Comparison of ENCODE assay signal across 39 mouse cellular contexts in the genomic region with DNA sequence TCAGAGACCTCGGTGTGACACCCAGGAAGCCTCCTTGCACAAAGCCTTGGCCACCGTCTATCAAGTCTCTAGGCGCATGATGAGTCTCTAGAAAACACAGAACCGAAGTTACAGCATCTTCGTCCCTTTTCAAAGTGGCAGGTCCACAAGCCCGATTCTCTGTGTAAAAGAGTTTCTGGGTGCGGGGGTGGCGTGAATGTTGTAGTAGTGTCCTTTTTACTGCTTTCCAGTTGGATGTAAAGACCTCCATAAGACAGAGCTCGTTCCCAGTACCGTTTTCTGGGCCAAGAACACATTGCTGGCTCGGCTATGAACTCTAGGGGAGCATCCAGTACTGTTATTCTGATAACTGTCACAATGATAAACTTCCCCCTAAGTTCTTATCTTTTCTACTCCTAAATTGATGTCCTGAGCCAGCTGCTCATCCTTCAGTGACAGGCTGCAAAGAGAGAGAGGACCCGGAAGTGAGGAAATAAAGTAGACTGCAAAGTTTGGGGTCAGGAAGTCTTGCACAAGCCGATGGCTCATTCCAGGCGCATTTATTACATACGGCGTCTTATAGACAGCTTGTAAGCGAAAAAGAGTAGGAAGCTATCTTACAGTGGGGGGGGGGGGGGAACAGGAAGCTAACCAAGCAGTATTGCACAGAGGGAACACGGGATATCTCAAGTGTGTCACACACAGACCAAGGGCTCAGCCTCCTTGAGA. TPM values are rescaled to one million over a fixed set of nuclear protein-coding genes. Genes with fewer than 3 reads are reported as not detected.
DNase-seq lines count a peak whose midpoint lies in the region; ATAC-seq and TF ChIP-seq lines count a peak whose summit lies in the region.
"Had no signal": no experiment of that assay in that cellular context is flagged by ENCODE, and none has a peak within 500 bp of the region (broad histone marks: within the 10 kb centered on the region; RNA-seq: fewer than 3 reads in every experiment).

No protein-coding gene starts in this region.

- no peak overlapping the region for H3K4me3 ChIP-seq in kidney, adult 2 months (ENCODE audit: insufficient read depth, low read depth, low read length)
- no peak overlapping the region for H3K4me3 ChIP-seq in lung, postnatal 0 days (ENCODE audit: low read depth, low read length)
- no peak overlapping the region for H3K4me3 ChIP-seq in kidney, embryonic 16.5 days (ENCODE audit: low read length)
- H3K4me3 ChIP-seq: embryonic facial prominence, embryonic 12.5 days; forebrain, embryonic 15.5 days; heart, adult 2 months; heart, embryonic 12.5 days; hindbrain, embryonic 15.5 days; liver, embryonic 12.5 days; neural tube, embryonic 15.5 days; stomach, embryonic 15.5 days had no signal

- TF ChIP-seq EP300 in lung, postnatal 0 days (IDR thresholded peaks at IDR 0.05) = no peak

- TF ChIP-seq POLR2A in kidney, adult 2 months (IDR thresholded peaks at IDR 0.05; ENCODE audit: low read depth, low read length) = no peak

- WGBS in kidney, adult 2 months = 63% methylated on average over 18 of the region's 18 CpGs
- 45% methylated on average over 18 of the region's 18 CpGs for WGBS in lung, postnatal 0 days
- 69% methylated on average over 18 of the region's 18 CpGs for WGBS in kidney, embryonic 16.5 days

- no peaks in the 10 kb centered on the region for H3K4me1 ChIP-seq in kidney, adult 2 months (ENCODE audit: control insufficient read depth, insufficient read depth, low read length)
- no peaks in the 10 kb centered on the region; the same call in 1 of the 2 replicates for H3K4me1 ChIP-seq in lung, postnatal 0 days (ENCODE audit: insufficient read depth, low read depth, low read length)
- peaks cover 14% of the 10 kb centered on the region; the same call in 1 of the 2 replicates for H3K4me1 ChIP-seq in kidney, embryonic 16.5 days (ENCODE audit: insufficient read depth, low read length)
- H3K4me1 ChIP-seq: forebrain, embryonic 15.5 days; heart, embryonic 12.5 days; hindbrain, embryonic 15.5 days; liver, embryonic 12.5 days had no signal

- ATAC-seq in lung, postnatal 0 days = peak; percentile 45
- ATAC-seq in kidney, embryonic 16.5 days (ENCODE audit: low FRiP score, low TSS enrichment) = no peak
- ATAC-seq: forebrain, embryonic 15.5 days; inflammation-experienced regulatory T-cells, adult 6 months; liver, embryonic 12.5 days; liver, postnatal 0 days; Patski had no signal

- no peaks in the 10 kb centered on the region for H3K36me3 ChIP-seq in kidney, adult 2 months (ENCODE audit: control insufficient read depth, insufficient read depth, low read length)
- H3K36me3 ChIP-seq in lung, postnatal 0 days (ENCODE audit: insufficient read depth, low read length) = no peaks in the 10 kb centered on the region
- no peaks in the 10 kb centered on the region for H3K36me3 ChIP-seq in kidney, embryonic 16.5 days (ENCODE audit: insufficient read depth, low read length)
- H3K36me3 ChIP-seq: embryonic facial prominence, embryonic 12.5 days; forebrain, embryonic 15.5 days; heart, embryonic 12.5 days; hindbrain, embryonic 15.5 days; liver, embryonic 12.5 days; neural tube, embryonic 15.5 days; stomach, embryonic 15.5 days had no signal

- no peak overlapping the region for H3K9ac ChIP-seq in lung, postnatal 0 days (replicated peaks; ENCODE audit: low read depth)
- H3K9ac ChIP-seq in kidney, embryonic 16.5 days (replicated peaks; ENCODE audit: low read length) = no peak overlapping the region
- H3K9ac ChIP-seq: embryonic facial prominence, embryonic 12.5 days; forebrain, embryonic 15.5 days; heart, embryonic 12.5 days; hindbrain, embryonic 15.5 days; liver, embryonic 12.5 days; liver, postnatal 0 days; neural tube, embryonic 15.5 days; stomach, embryonic 15.5 days had no signal

- H3K4me2 ChIP-seq in lung, postnatal 0 days (replicated peaks; ENCODE audit: low read depth, low read length) = no peak overlapping the region
- H3K4me2 ChIP-seq in kidney, embryonic 16.5 days (replicated peaks; ENCODE audit: low read depth, low read length) = no peak overlapping the region
- H3K4me2 ChIP-seq: embryonic facial prominence, embryonic 12.5 days; forebrain, embryonic 15.5 days; heart, embryonic 12.5 days; hindbrain, embryonic 15.5 days; liver, embryonic 12.5 days; neural tube, embryonic 15.5 days; stomach, embryonic 15.5 days had no signal

- no peak overlapping the region for H3K27ac ChIP-seq in kidney, adult 2 months (ENCODE audit: insufficient read depth, low read depth, low read length)
- H3K27ac ChIP-seq in lung, postnatal 0 days (ENCODE audit: low read length) = no peak overlapping the region
- H3K27ac ChIP-seq in kidney, embryonic 16.5 days (ENCODE audit: low read length) = 0 out of 2 replicates have a peak overlapping the region, but pooled peaks have one; percentile 40
- H3K27ac ChIP-seq: embryonic facial prominence, embryonic 12.5 days; forebrain, embryonic 15.5 days; heart, adult 2 months; hindbrain, embryonic 15.5 days; liver, embryonic 12.5 days; neural tube, embryonic 15.5 days; stomach, embryonic 15.5 days had no signal

- no peak for TF ChIP-seq CTCF in kidney, adult 2 months (conservative IDR thresholded peaks at IDR 0.05; ENCODE audit: insufficient read depth, insufficient read length, low read depth, low read length)
- TF ChIP-seq CTCF in lung, postnatal 0 days (IDR thresholded peaks at IDR 0.05) = no peak

- DNase-seq in kidney, adult 2 months = peak; percentile 31
- no peak for DNase-seq in kidney, adult 11 months
- DNase-seq in lung, postnatal 0 days (ENCODE audit: low spot score) = peak; percentile 76
- DNase-seq in lung, postnatal 14 days = no peak
- no peak for DNase-seq in layer of hippocampus, adult 9-10 months (ENCODE audit: low spot score)
- no peak for DNase-seq in adrenal gland, adult 18-20 months (ENCODE audit: low spot score in 2 of 2)
- DNase-seq: adrenal gland, postnatal 14 days; cerebellum, adult 11-12 months; cerebellum, adult 9-11 months; embryo, embryonic 11 days; gastrocnemius, postnatal 25 days; heart, adult 2 months; left cerebral cortex, postnatal 4 days; liver, postnatal 0 days; midbrain, embryonic 14.5 days; retina, postnatal 1 day; right cerebral cortex, postnatal 14 days; thymus, adult 18-20 months; thymus, postnatal 25 days had no signal

- no peaks in the 10 kb centered on the region for H3K9me3 ChIP-seq in lung, postnatal 0 days (ENCODE audit: low read length)
- no peaks in the 10 kb centered on the region for H3K9me3 ChIP-seq in kidney, embryonic 16.5 days (ENCODE audit: low read length)
- H3K9me3 ChIP-seq: embryonic facial prominence, embryonic 12.5 days; forebrain, embryonic 15.5 days; heart, embryonic 12.5 days; hindbrain, embryonic 15.5 days; liver, embryonic 12.5 days; neural tube, embryonic 15.5 days; stomach, embryonic 15.5 days had no signal

- no peaks in the 10 kb centered on the region for H3K27me3 ChIP-seq in kidney, adult 2 months (replicated peaks; ENCODE audit: control insufficient read depth, insufficient read depth, low read length)
- no peaks in the 10 kb centered on the region for H3K27me3 ChIP-seq in lung, postnatal 0 days (replicated peaks; ENCODE audit: insufficient read depth, low read length)
- H3K27me3 ChIP-seq in kidney, embryonic 16.5 days (ENCODE audit: insufficient read depth, low read length) = no peaks in the 10 kb centered on the region
- H3K27me3 ChIP-seq: forebrain, embryonic 15.5 days; hindbrain, embryonic 15.5 days; neural tube, embryonic 15.5 days; Patski; stomach, embryonic 15.5 days had no signal

RNA-seq across cellular contexts. Expression of gene 1700018B08Rik, which starts 18.9 kb away (rescaled TPM):
- polyA plus RNA-seq in kidney, adult 2 months (2012; rRNA removed) = 0.22 TPM in 1 of 2 replicates, not detected in the other
- not detected in 2 replicates for polyA plus RNA-seq in lung, postnatal 0 days (2015; fragmentation: Nextera tagmentation; extraction: Ambion mirVana)
- not detected in 2 replicates for polyA plus RNA-seq in kidney, embryonic 16.5 days (2015; fragmentation: Nextera tagmentation; extraction: Ambion mirVana)
- total RNA-seq in adrenal gland, adult 18-20 months (2021) = not detected
- total RNA-seq: adrenal gland, postnatal 14 days; gastrocnemius, adult 18-20 months; gastrocnemius, postnatal 25 days; heart, adult 2 months; hematopoietic stem cell, adult 5-6 weeks; layer of hippocampus, adult 18-20 months; layer of hippocampus, postnatal 14 days; left cerebral cortex, postnatal 4 days; megakaryocyte-erythroid progenitor cell, adult 5-6 weeks; MEL had no signal
- polyA plus RNA-seq: embryonic facial prominence, embryonic 12.5 days; forebrain, embryonic 15.5 days; frontal cortex, adult 2 months; heart, embryonic 12.5 days; heart, postnatal 0 days; hindbrain, embryonic 15.5 days; inflammation-experienced regulatory T-cells, adult 6 months; limb, embryonic 14.5 days; liver, embryonic 12.5 days; liver, postnatal 0 days; neural tube, embryonic 15.5 days; Patski; small intestine, adult 2 months; stomach, embryonic 15.5 days had no signal

RNA-seq across cellular contexts. Expression of gene Fbxo31, which starts 53.3 kb away (rescaled TPM):
- polyA plus RNA-seq in kidney, adult 2 months (2012; rRNA removed) = 16.2 and 16.4 TPM in 2 replicates
- 12.1 and 13.9 TPM in 2 replicates for polyA plus RNA-seq in lung, postnatal 0 days (2015; fragmentation: Nextera tagmentation; extraction: Ambion mirVana)
- polyA plus RNA-seq in kidney, embryonic 16.5 days (2015; fragmentation: Nextera tagmentation; extraction: Ambion mirVana) = 14.7 and 16.2 TPM in 2 replicates
- 10 to 100 TPM; 33.6 to 45.0 TPM for total RNA-seq in adrenal gland, adult 18-20 months (2021)

Comparison
In these comparisons a context has a peak if more than half of its experiments do, and no peak if none do; other contexts are left out.
1. DNase-seq: peak in kidney, adult 2 months (single experiment) and lung, postnatal 0 days (single experiment); none in kidney, adult 11 months (single experiment), lung, postnatal 14 days (single experiment), layer of hippocampus, adult 9-10 months (single experiment) and adrenal gland, adult 18-20 months (0 of 2).